Mouse (Mus musculus): ENCODE data around the gene Adgrb3.

GRCm38 (mm10) chr1:25060935-25061334 is 768.6 kb downstream of the Adgrb3 start:
- no peak for TF ChIP-seq POLR2A (IDR thresholded peaks at IDR 0.05; ENCODE audit: low read depth, low read length)
- no peak for TF ChIP-seq CTCF (IDR thresholded peaks at IDR 0.05; ENCODE audit: extremely low read depth, insufficient read depth, insufficient read length, insufficient replicate concordance)
